Mouse (Mus musculus): Measurements from ENCODE around the gene Tpi1. TPM values are rescaled to one million over a fixed set of nuclear protein-coding genes. Genes with fewer than 3 reads are reported as not detected.
"Not testable (repeated sequence)": the region's sequence is repeated elsewhere in the genome, so short reads cannot be mapped to it uniquely, and the experiment has no call there.

The Tpi1 gene
- polyA plus RNA-seq, 1 experiment from 2014 or later, result 537 TPM

DNA sequence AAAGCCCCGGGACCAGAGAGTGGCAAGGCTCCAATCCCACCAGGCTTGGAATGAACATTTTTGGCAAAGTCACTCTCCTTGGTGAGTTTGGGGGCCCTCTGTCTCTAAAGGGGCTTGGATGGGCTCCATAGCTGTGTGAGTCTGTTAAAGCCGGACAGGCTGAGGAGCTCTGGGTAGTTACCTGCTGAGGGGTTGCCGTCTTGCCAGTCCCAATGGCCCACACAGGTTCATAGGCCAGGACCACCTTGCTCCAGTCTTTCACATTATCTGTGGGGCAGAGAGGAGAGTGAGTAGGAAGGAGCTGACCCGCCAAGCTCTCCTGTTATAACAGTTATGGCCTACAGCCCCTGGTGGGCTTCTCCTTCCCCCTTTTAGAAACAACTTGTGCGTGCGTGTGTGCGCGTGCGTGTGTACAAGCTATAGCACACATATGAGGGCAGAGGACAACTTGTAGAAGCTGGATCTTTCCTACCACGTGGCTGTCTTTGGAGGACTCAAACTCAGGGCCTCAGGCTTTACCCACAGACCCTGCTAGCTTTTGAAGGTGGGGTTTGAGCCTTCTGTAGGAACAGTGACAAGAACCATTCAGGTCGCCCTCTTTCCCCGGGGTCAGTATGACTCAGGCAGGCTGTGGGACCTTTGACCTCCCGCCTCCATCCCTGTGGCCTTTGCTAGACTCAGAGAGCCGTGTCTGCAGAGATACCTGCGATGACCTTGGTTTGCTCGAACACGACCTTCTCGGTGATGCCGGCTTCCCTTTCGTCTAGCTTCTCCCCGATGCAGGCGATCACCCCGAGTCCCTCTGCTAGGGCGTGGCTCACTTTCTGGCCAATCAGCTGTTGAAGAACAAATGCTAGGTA is 2.2 kb downstream of the Tpi1 start:
- Histone ChIP-seq H3K4me2 (replicated peaks; ENCODE audit: low read depth) (peak overlapping the region; percentile 70), H3K27me3 (replicated peaks; ENCODE audit: control insufficient read depth, insufficient read depth, low read length) (no peaks in the 10 kb centered on the region), H3K9ac (ENCODE audit: low read depth, low read length) (peak overlapping the region; percentile 31; the same call in 1 of the 2 replicates), H3K27ac (ENCODE audit: low read depth, low read length) (peak overlapping the region; percentile 88; the same call in 1 of the 2 replicates), H3K36me3 (ENCODE audit: control insufficient read depth, insufficient read depth) (peaks cover 42% of the 10 kb centered on the region; the same call in 1 of the 2 replicates), H3K4me1 (replicated peaks; ENCODE audit: control insufficient read depth, insufficient read depth, low read length) (peaks cover 17% of the 10 kb centered on the region), H3K9me3 (ENCODE audit: control insufficient read depth) (no peaks in the 10 kb centered on the region), H3K4me3 (ENCODE audit: low read depth, low read length) (peak overlapping the region; percentile 59)
- WGBS, result 60% methylated on average over 24 of the region's 24 CpGs
- no peak for TF ChIP-seq CTCF (IDR thresholded peaks at IDR 0.05; ENCODE audit: low read depth)
- no peak for ATAC-seq

DNA sequence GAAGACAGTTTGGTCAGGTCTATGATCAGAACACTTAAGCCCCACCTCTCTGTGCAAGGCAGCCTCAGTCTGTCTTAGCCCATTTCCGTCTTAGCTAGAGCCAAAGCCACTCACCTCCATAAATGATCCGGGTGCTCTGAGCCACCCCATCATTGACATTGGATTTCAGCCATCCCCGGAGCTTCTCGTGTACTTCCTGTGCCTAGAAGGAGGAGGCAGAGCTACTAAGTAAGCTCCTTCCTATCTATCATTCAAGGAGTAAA is 2.8 kb downstream of the Tpi1 start:
- Histone ChIP-seq H3K9me3 (ENCODE audit: control insufficient read depth) (no peaks in the 10 kb centered on the region), H3K36me3 (ENCODE audit: control insufficient read depth, insufficient read depth) (peaks cover 37% of the 10 kb centered on the region; the same call in 1 of the 2 replicates), H3K4me3 (ENCODE audit: low read depth, low read length) (no peak overlapping the region), H3K9ac (ENCODE audit: low read depth, low read length) (no peak overlapping the region), H3K27ac (ENCODE audit: low read depth, low read length) (peak overlapping the region; percentile 88; the same call in 1 of the 2 replicates), H3K4me1 (replicated peaks; ENCODE audit: control insufficient read depth, insufficient read depth, low read length) (peaks cover 17% of the 10 kb centered on the region), H3K27me3 (replicated peaks; ENCODE audit: control insufficient read depth, insufficient read depth, low read length) (no peaks in the 10 kb centered on the region), H3K4me2 (replicated peaks; ENCODE audit: low read depth) (no peak overlapping the region)
- ATAC-seq, result no peak
- TF ChIP-seq CTCF (IDR thresholded peaks at IDR 0.05; ENCODE audit: low read depth), result no peak
- 64% methylated on average over 4 of the region's 4 CpGs for WGBS

DNA sequence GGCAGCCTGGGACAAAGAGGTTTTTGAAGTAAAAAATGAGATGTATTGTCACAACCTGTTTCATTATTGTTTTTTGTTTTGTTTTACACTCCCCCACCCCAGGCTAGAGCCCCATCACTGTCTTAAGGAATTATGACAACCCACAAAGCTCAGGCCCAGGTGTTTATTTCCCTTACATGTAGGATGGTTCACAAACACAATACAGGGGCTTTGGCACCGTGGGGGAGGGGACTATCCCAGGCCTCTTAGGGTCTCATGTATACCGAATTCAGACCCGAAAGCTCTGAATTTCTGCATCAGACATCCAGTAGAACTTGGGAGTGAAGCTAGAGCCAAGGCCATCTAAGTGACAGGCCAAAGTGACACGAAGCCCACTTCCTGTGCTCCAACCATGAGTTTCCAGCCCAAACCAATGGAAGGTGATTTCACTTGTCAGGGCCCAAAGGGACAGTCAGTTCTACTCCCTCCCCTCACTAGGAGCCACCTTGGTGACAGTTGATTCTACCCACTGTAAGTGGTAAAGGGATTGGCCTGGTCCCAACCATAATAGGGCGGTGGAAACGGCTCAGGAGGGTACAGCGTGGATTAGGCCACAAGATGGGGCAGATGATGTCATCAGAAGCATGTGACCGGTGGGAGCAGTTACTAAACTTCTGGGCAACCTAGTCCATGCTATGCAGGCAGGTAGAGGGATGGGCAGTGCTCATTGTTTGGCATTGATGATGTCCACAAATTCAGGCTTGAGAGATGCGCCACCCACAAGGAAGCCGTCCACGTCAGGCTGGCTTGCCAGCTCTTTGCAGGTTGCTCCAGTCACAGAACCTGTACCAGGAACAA is 3.3 kb downstream of the Tpi1 start:
- H3K27me3 ChIP-seq (replicated peaks; ENCODE audit: control insufficient read depth, insufficient read depth, low read length); H3K9ac ChIP-seq (ENCODE audit: low read depth, low read length); ATAC-seq; H3K9me3 ChIP-seq (ENCODE audit: control insufficient read depth); H3K27ac ChIP-seq (ENCODE audit: low read depth, low read length): not testable (repeated sequence)
- H3K36me3 ChIP-seq (ENCODE audit: control insufficient read depth, insufficient read depth), result peaks cover 32% of the 10 kb centered on the region; the same call in 1 of the 2 replicates
- 77% methylated on average over 11 of the region's 11 CpGs for WGBS
- H3K4me2 ChIP-seq (replicated peaks; ENCODE audit: low read depth), result peak overlapping the region; percentile 95
- 0 out of 2 replicates have a peak overlapping the region, but pooled peaks have one; percentile 64 for H3K4me3 ChIP-seq (ENCODE audit: low read depth, low read length)
- peaks cover 17% of the 10 kb centered on the region for H3K4me1 ChIP-seq (replicated peaks; ENCODE audit: control insufficient read depth, insufficient read depth, low read length)

DNA sequence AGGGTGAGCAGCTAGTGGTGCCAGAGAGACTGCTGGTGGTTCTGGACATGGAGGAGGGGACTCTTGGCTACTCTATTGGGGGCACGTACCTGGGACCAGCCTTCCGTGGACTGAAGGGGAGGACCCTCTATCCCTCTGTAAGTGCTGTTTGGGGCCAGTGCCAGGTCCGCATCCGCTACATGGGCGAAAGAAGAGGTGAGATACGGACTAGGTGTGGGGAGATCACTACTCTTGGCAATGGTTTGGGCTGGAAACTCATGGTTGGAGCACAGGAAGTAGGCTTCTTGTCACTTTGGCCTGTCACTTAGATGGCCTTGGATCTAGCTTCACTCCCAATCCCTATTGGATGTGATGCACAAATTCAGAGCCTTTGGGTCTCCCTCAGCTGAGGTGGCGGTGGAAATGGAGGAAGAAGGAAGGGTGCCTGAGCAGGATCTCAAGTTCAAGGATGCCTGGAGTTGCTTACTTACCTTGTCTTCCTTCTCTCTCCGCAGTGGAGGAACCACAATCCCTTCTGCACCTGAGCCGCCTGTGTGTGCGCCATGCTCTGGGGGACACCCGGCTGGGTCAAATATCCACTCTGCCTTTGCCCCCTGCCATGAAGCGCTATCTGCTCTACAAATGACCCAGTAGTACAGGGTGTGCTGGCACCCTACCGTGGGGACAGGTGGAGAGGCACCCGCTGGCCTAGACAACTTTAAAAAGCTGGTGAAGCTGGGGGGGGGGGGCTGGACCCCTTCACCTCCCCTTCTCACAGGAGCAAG is 4.1 kb downstream of the Tpi1 start:
- peak overlapping the region; percentile 64 for H3K4me3 ChIP-seq (ENCODE audit: low read depth, low read length)
- peak overlapping the region; percentile 95 for H3K27ac ChIP-seq (ENCODE audit: low read depth, low read length)
- H3K27me3 ChIP-seq (replicated peaks; ENCODE audit: control insufficient read depth, insufficient read depth, low read length), result no peaks in the 10 kb centered on the region
- 36% methylated on average over 14 of the region's 14 CpGs for WGBS
- peaks cover 26% of the 10 kb centered on the region; the same call in 1 of the 2 replicates for H3K36me3 ChIP-seq (ENCODE audit: control insufficient read depth, insufficient read depth)
- no peaks in the 10 kb centered on the region for H3K9me3 ChIP-seq (ENCODE audit: control insufficient read depth)
- peak overlapping the region; percentile 73 for H3K9ac ChIP-seq (ENCODE audit: low read depth, low read length)
- peaks cover 17% of the 10 kb centered on the region for H3K4me1 ChIP-seq (replicated peaks; ENCODE audit: control insufficient read depth, insufficient read depth, low read length)
- no peak for ATAC-seq
- peak overlapping the region; percentile 95 for H3K4me2 ChIP-seq (replicated peaks; ENCODE audit: low read depth)
- TF ChIP-seq CTCF (IDR thresholded peaks at IDR 0.05; ENCODE audit: low read depth), result no peak

DNA sequence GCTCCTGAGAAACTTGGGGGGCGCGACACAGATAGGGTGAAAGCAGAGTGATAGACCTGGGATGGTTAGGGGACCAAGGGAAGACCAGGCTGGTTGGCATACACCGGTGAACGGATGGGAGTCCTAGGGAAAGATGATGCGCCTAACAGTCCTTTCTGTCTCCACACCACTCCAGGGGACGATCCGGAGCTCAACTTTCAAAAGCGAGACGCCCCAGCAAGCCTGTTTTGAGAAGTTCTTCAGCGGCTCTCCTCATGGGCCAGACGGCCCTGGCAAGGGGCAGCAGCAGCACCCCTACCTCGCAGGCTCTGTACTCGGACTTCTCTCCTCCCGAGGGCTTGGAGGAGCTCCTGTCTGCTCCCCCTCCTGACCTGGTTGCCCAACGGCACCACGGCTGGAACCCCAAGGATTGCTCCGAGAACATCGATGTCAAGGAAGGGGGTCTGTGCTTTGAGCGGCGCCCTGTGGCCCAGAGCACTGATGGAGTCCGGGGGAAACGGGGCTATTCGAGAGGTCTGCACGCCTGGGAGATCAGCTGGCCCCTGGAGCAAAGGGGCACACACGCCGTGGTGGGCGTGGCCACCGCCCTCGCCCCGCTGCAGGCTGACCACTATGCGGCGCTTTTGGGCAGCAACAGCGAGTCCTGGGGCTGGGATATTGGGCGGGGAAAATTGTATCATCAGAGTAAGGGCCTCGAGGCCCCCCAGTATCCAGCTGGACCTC is 4.9 kb downstream of the Tpi1 start:
- TF ChIP-seq CTCF (IDR thresholded peaks at IDR 0.05; ENCODE audit: low read depth), result peak; percentile 91
- Histone ChIP-seq H3K36me3 (ENCODE audit: control insufficient read depth, insufficient read depth) (peaks cover 26% of the 10 kb centered on the region; the same call in 1 of the 2 replicates), H3K27me3 (replicated peaks; ENCODE audit: control insufficient read depth, insufficient read depth, low read length) (no peaks in the 10 kb centered on the region), H3K4me1 (replicated peaks; ENCODE audit: control insufficient read depth, insufficient read depth, low read length) (peaks cover 14% of the 10 kb centered on the region; the same call in 1 of the 2 replicates), H3K9ac (ENCODE audit: low read depth, low read length) (peak overlapping the region; percentile 73), H3K9me3 (ENCODE audit: control insufficient read depth) (no peaks in the 10 kb centered on the region), H3K27ac (ENCODE audit: low read depth, low read length) (peak overlapping the region; percentile 95), H3K4me2 (replicated peaks; ENCODE audit: low read depth) (peak overlapping the region; percentile 95), H3K4me3 (ENCODE audit: low read depth, low read length) (peak overlapping the region; percentile 64)
- 0 out of 2 replicates have a peak, but pooled peaks have one; percentile 8 for ATAC-seq
- WGBS, result under 1% methylated on average over 35 of the region's 35 CpGs

All from intestine, postnatal 0 days (tissue).